Mouse (Mus musculus) stomach, postnatal 0 days (tissue): ENCODE measurements around the gene Hacd2.

ENCODE experiments used
- CTCF ChIP-seq: IDR thresholded peaks from 2 replicates; pipeline ENCODE4 v1.5.1; 2016; ENCODE audit warnings: antibody characterized with exemption, low read depth, mild to moderate bottlenecking, moderate library complexity
- EP300 ChIP-seq: optimal IDR thresholded peaks from 2 replicates; pipeline ENCODE3; 2016; ENCODE audit warnings: antibody characterized with exemption

GRCm38 (mm10) chr16:35155391-35156305 lies 133.4 kb downstream of the Hacd2 start:
- TF ChIP-seq CTCF = peak; percentile 69
- no peak for TF ChIP-seq EP300
